Mouse (Mus musculus) intestine, embryonic 16.5 days (tissue): ENCODE measurements around the gene Gal. TPM values are rescaled to one million over a fixed set of nuclear protein-coding genes. Genes with fewer than 3 reads are reported as not detected.

Source experiments
- ATAC-seq: fragments of 200-750 bp; cut with Nextera tagmentation; 2 replicates; pipeline ENCODE4 v1.8.0; 2017; ENCODE audit warnings: moderate TSS enrichment, moderate library complexity
- H3K27ac ChIP-seq: fragments of 300-500 bp; sonication (generic); 2 replicates; pipeline ENCODE4 v1.5.1; 2014; ENCODE audit warnings: mild to moderate bottlenecking, low read length
- H3K27me3 ChIP-seq: fragments of 300-500 bp; sonication (generic); replicated peaks from 2 replicates; pipeline ENCODE4 v1.6.1; 2014; ENCODE audit warnings: low read length, control low read depth, mixed read lengths; ENCODE audit not compliant: control insufficient read depth, insufficient read depth
- H3K36me3 ChIP-seq: fragments of 300-500 bp; sonication (generic); 2 replicates; pipeline ENCODE4 v1.6.1; 2014; ENCODE audit warnings: low read length, control low read depth; ENCODE audit not compliant: control insufficient read depth, insufficient read depth
- H3K4me1 ChIP-seq: fragments of 300-500 bp; sonication (generic); 2 replicates; pipeline ENCODE4 v1.6.1; 2014; ENCODE audit warnings: low read length, control low read depth, mixed read lengths; ENCODE audit not compliant: control insufficient read depth, insufficient read depth
- H3K4me2 ChIP-seq: fragments of 300-500 bp; sonication (generic); 2 replicates; pipeline ENCODE4 v1.6.1; 2014; ENCODE audit warnings: low read depth, low read length, control low read depth
- H3K4me3 ChIP-seq: fragments of 300-500 bp; sonication (generic); 2 replicates; pipeline ENCODE4 v1.5.1; 2014; ENCODE audit warnings: mild to moderate bottlenecking, low read length
- H3K9ac ChIP-seq: fragments of 300-500 bp; sonication (generic); 2 replicates; pipeline ENCODE4 v1.6.1; 2014; ENCODE audit warnings: low read depth, low read length
- H3K9me3 ChIP-seq: fragments of 300-500 bp; sonication (generic); 2 replicates; pipeline ENCODE4 v1.6.1; 2016; ENCODE audit warnings: low read length, control low read depth; ENCODE audit not compliant: control insufficient read depth
- WGBS: fragments of 180-500 bp; shearing (Covaris S2); extraction: QIAGEN DNeasy Blood & Tissue Kit; methylation state at CpG from one replicate; pipeline ENCODE4 v1.1.7; 2014; 5-methylcytosine and 5-hydroxymethylcytosine counted together
- polyA plus RNA-seq: library from polyadenylated mRNA; unstranded; fragments of >200 nt; fragmentation: Nextera tagmentation; extraction: Ambion mirVana; gene quantifications from 2 replicates; pipeline ENCODE4 v1.2.1, GENCODE M21; 2015

Gal gene
- polyA plus RNA-seq, 1 experiment from 2014 or later: 16.7 TPM

GRCm38 (mm10) chr19:3401504-3401903, 12.8 kb downstream of the Gal start:
- no peaks in the 10 kb centered on the region for H3K4me1 ChIP-seq
- no peak overlapping the region for H3K27ac ChIP-seq
- ATAC-seq: no peak
- no peaks in the 10 kb centered on the region for H3K27me3 ChIP-seq
- H3K36me3 ChIP-seq: no peaks in the 10 kb centered on the region
- H3K9ac ChIP-seq: no peak overlapping the region
- 0 out of 2 replicates have a peak, but pooled peaks cover 5% of the 10 kb centered on the region for H3K9me3 ChIP-seq
- WGBS: 87% methylated on average over 7 of the region's 7 CpGs
- no peak overlapping the region for H3K4me3 ChIP-seq
- H3K4me2 ChIP-seq: no peak overlapping the region

DNA sequence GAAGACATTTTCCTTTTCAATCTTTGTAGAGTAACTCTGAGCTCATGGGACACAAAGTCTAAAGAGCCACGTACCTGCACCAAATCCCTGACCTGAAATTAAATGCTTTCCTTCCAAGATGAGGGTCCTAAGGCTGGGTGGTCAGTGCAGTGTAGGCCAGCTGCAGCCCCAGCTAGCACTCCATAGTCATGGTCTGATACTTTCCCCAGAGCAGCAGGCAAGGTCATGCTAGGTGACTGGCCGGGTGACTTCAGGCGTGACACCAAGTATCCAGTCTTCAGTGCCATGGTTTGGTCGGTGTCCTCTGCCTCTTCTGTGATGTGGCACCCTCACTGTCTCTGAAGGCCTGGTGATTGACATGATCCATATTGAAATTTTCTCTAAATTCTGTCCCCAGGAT, 14.3 kb downstream of the Gal start:
- Histone ChIP-seq H3K9ac (no peak overlapping the region), H3K27me3 (no peaks in the 10 kb centered on the region), H3K4me2 (no peak overlapping the region), H3K4me3 (no peak overlapping the region), H3K27ac (no peak overlapping the region), H3K9me3 (0 out of 2 replicates have a peak, but pooled peaks cover 5% of the 10 kb centered on the region), H3K4me1 (no peaks in the 10 kb centered on the region), H3K36me3 (no peaks in the 10 kb centered on the region)
- no peak for ATAC-seq
- WGBS: 91% methylated on average over 4 of the region's 4 CpGs

GRCm38 (mm10) chr19:3394216-3394615, 20.1 kb downstream of the Gal start:
- Histone ChIP-seq H3K36me3 (no peaks in the 10 kb centered on the region), H3K4me3 (no peak overlapping the region), H3K9me3 (peaks cover 5% of the 10 kb centered on the region; the same call in 1 of the 2 replicates), H3K27ac (no peak overlapping the region), H3K9ac (no peak overlapping the region), H3K27me3 (no peaks in the 10 kb centered on the region), H3K4me1 (0 out of 2 replicates have a peak, but pooled peaks cover 2% of the 10 kb centered on the region), H3K4me2 (no peak overlapping the region)
- no peak for ATAC-seq
- WGBS: 76% methylated on average over 3 of the region's 3 CpGs

- ATAC-seq: no peak
- Histone ChIP-seq H3K27ac (no peak overlapping the region), H3K9me3 (peaks cover 5% of the 10 kb centered on the region; the same call in 1 of the 2 replicates), H3K36me3 (no peaks in the 10 kb centered on the region), H3K9ac (no peak overlapping the region), H3K27me3 (no peaks in the 10 kb centered on the region), H3K4me1 (0 out of 2 replicates have a peak, but pooled peaks cover 2% of the 10 kb centered on the region), H3K4me2 (no peak overlapping the region), H3K4me3 (no peak overlapping the region)
- WGBS: 61% methylated on average over 1 of the region's 1 CpGs
These were observed 22.0 kb downstream of the Gal start for GRCm38 (mm10) chr19:3392384-3392783.

GRCm38 (mm10) chr19:3389089-3389488, 25.3 kb downstream of the Gal start:
- ATAC-seq: peak; percentile 95
- Histone ChIP-seq H3K4me1 (0 out of 2 replicates have a peak, but pooled peaks cover 2% of the 10 kb centered on the region), H3K36me3 (peaks cover 5% of the 10 kb centered on the region), H3K9me3 (peaks cover 5% of the 10 kb centered on the region; the same call in 1 of the 2 replicates), H3K4me3 (peak overlapping the region; percentile 54), H3K9ac (peak overlapping the region; percentile 73), H3K4me2 (peak overlapping the region; percentile 98), H3K27me3 (no peaks in the 10 kb centered on the region), H3K27ac (no peak overlapping the region; the same call in 1 of the 2 replicates)
- under 1% methylated on average over 43 of the region's 43 CpGs for WGBS

DNA sequence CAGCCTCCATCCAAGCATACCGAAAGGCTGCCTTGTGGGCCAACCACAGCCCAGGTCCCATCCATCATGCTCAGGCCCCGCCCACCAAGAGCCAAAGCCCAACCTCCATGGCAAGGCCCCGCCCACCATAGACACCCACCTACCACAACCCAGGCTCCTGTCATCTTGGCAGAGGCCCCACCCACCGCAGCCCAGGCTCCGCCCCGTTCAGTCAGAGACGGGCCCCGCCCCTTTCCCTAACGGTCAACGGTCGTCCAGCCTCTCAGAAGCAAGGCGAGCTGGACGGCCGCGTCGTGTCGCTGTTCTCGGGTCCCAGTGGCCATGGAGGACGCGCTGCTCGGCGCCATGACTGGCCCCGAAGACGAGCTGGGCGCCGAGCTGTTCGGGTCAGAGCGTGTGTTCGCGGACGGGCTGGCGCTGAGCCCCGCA, 25.7 kb downstream of the Gal start, which contains the start of gene Tesmin:
TSS of gene Tesmin (plus strand) at position 229 of the 429 bp plus-strand sequence.
- peak within 1 kb of the TSS; percentile 73 for H3K9ac ChIP-seq
- WGBS: 2% methylated on average over 33 of the region's 33 CpGs
- H3K36me3 ChIP-seq: peaks cover 6% of the 10 kb centered on the region

DNA sequence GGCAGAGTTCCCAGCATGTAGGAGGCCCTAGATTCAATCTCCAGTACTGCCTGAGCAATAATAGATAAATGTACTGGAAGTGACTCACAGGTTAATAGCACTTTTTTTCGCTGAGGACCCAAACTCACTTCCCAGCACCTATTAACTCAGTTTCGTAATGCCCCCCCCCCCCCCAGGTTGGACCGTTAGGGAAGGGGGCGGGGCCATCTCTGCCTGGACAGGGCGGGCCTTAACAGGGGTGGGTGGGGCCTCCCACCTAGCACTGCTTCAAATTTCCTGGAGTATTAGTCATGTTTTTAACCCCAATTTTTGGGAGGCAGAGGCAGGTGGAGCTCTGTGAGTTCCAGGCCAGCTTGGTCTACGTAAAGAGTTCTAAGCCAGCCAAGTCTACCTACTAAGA, 26.3 kb downstream of the Gal start:
- no peaks in the 10 kb centered on the region for H3K27me3 ChIP-seq
- no peak for ATAC-seq
- H3K9me3 ChIP-seq: peaks cover 5% of the 10 kb centered on the region; the same call in 1 of the 2 replicates
- H3K4me1 ChIP-seq: 0 out of 2 replicates have a peak, but pooled peaks cover 2% of the 10 kb centered on the region
- H3K36me3 ChIP-seq: peaks cover 6% of the 10 kb centered on the region
- H3K27ac ChIP-seq: no peak overlapping the region
- H3K4me3 ChIP-seq: no peak overlapping the region
- WGBS: 67% methylated on average over 6 of the region's 6 CpGs
- no peak overlapping the region for H3K4me2 ChIP-seq
- no peak overlapping the region for H3K9ac ChIP-seq

More for the DNA sequence above, 25.7 kb downstream of the Gal start, which contains the start of gene Tesmin:
- Histone ChIP-seq H3K27me3 (no peaks in the 10 kb centered on the region), H3K4me1 (0 out of 2 replicates have a peak, but pooled peaks cover 2% of the 10 kb centered on the region), H3K4me3 (peak within 1 kb of the TSS; percentile 54), H3K4me2 (peak within 1 kb of the TSS; percentile 98), H3K9me3 (peaks cover 5% of the 10 kb centered on the region; the same call in 1 of the 2 replicates), H3K27ac (no peak within 1 kb of the TSS; the same call in 1 of the 2 replicates)
- peak; percentile 90 for ATAC-seq

DNA sequence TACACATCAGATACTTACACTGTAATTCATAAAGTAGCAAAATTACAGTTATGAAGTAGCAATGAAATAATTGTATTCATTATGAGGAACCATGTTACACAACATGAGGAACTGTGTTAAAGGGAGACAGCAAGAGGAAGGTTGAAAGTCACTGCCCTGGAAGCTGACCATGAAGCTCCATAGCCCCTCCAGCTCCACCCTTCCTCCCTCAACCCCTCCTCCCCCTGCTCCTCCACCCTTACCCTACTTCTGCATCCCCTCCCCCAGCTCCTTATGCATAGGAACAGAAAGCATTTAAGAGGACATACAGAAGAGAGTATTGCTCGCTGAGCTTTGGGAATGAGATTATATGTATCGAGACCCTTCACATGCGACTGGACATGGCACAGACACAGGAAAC, 35.7 kb downstream of the Gal start:
- Histone ChIP-seq H3K4me2 (no peak overlapping the region), H3K4me1 (peaks cover 5% of the 10 kb centered on the region), H3K9ac (no peak overlapping the region), H3K36me3 (peaks cover 10% of the 10 kb centered on the region), H3K9me3 (no peaks in the 10 kb centered on the region), H3K4me3 (no peak overlapping the region), H3K27me3 (no peaks in the 10 kb centered on the region), H3K27ac (no peak overlapping the region)
- 93% methylated on average over 3 of the region's 3 CpGs for WGBS
- ATAC-seq: no peak

GRCm38 (mm10) chr19:3376966-3377715, 37.2 kb downstream of the Gal start:
- H3K4me3 ChIP-seq: no peak overlapping the region
- no peak overlapping the region for H3K9ac ChIP-seq
- peak overlapping the region; percentile 37; the same call in 1 of the 2 replicates for H3K27ac ChIP-seq
- peaks cover 5% of the 10 kb centered on the region for H3K4me1 ChIP-seq
- ATAC-seq: peak; percentile 72
- no peak overlapping the region for H3K4me2 ChIP-seq
- WGBS: 29% methylated on average over 4 of the region's 4 CpGs
- no peaks in the 10 kb centered on the region for H3K9me3 ChIP-seq
- peaks cover 10% of the 10 kb centered on the region for H3K36me3 ChIP-seq
- H3K27me3 ChIP-seq: no peaks in the 10 kb centered on the region
